Mouse (Mus musculus) spleen, postnatal 14 days (tissue): ENCODE data around the gene March2.

Experiments
- DNase-seq, 2 experiments: peaks; one replicate each; pipeline ENCODE4 v3.0.0; 2021 to 2022; ENCODE audit warnings: low spot score in 2 of 2

March2 gene

GRCm38 (mm10) chr17:33637038-33637437 is 81.4 kb downstream of the March2 start:
- DNase-seq = no peak
